Mouse (Mus musculus): ENCODE data around the gene R3hcc1l.

DNA sequence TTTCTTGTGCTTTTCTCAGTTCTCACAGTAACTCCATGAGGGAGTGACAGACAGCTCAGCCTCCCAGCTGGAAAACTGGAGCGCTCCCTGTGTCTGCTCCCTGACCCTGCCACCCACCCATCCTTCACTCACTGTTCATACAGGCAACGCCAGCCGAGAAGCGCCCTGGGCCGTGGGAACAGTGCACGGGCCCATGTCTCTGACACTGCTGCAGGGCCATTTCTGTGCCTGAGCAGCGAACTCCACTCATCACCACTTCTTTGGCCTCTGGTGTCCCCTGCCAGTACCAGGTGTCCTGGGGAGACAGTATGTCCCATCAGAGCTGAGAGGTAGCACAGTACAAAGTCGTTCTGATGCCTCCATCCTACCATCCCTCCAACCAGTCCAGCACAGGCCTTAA is 83.5 kb downstream of the R3hcc1l start:
- TF ChIP-seq NANOG (IDR thresholded peaks at IDR 0.05; ENCODE audit: borderline replicate concordance, low read length) (no peak), CTCF (conservative IDR thresholded peaks at IDR 0.05; ENCODE audit: low read length) (no peak)
